Mouse (Mus musculus) kidney, embryonic 14.5 days (tissue): ENCODE measurements around the gene Rcc2. TPM values are rescaled to one million over a fixed set of nuclear protein-coding genes. Genes with fewer than 3 reads are reported as not detected.
A peak's percentile ranks its signal among the peaks of the same experiment; 100 is the strongest.

Experiments used
- ATAC-seq: fragments of 200-750 bp; cut with Nextera tagmentation; 2 replicates; pipeline ENCODE4 v1.8.0; 2017; ENCODE audit warnings: moderate number of reproducible peaks, mild to moderate bottlenecking, moderate TSS enrichment, moderate library complexity; ENCODE audit not compliant: low FRiP score, low TSS enrichment
- H3K27ac ChIP-seq: fragments of 300-500 bp; sonication (generic); 2 replicates; pipeline ENCODE4 v1.5.1; 2014; ENCODE audit warnings: low read depth, mild to moderate bottlenecking, low read length, moderate library complexity, mixed read lengths
- H3K27me3 ChIP-seq: fragments of 300-500 bp; sonication (generic); 2 replicates; pipeline ENCODE4 v1.6.1; 2014; ENCODE audit warnings: mild to moderate bottlenecking, low read length; ENCODE audit not compliant: control insufficient read depth, insufficient read depth
- H3K36me3 ChIP-seq: fragments of 300-500 bp; sonication (generic); 2 replicates; pipeline ENCODE4 v1.6.1; 2014; ENCODE audit warnings: low read length, mixed read lengths; ENCODE audit not compliant: control insufficient read depth, insufficient read depth
- H3K4me1 ChIP-seq: fragments of 300-500 bp; sonication (generic); 2 replicates; pipeline ENCODE4 v1.6.1; 2014; ENCODE audit warnings: low read length, mixed read lengths; ENCODE audit not compliant: control insufficient read depth, insufficient read depth
- H3K4me2 ChIP-seq: fragments of 300-500 bp; sonication (generic); replicated peaks from 2 replicates; pipeline ENCODE4 v1.6.1; 2014; ENCODE audit warnings: low read depth, mild to moderate bottlenecking, low read length
- H3K4me3 ChIP-seq: fragments of 300-500 bp; sonication (generic); 2 replicates; pipeline ENCODE4 v1.5.1; 2014; ENCODE audit warnings: mild to moderate bottlenecking, low read length
- H3K9ac ChIP-seq: fragments of 300-500 bp; sonication (generic); 2 replicates; pipeline ENCODE4 v1.6.1; 2014; ENCODE audit warnings: low read depth, mild to moderate bottlenecking, low read length, moderate library complexity
- H3K9me3 ChIP-seq: fragments of 300-500 bp; sonication (generic); 2 replicates; pipeline ENCODE4 v1.6.1; 2016; ENCODE audit warnings: low read length; ENCODE audit not compliant: control insufficient read depth
- WGBS: fragments of 180-500 bp; shearing (Covaris S2); extraction: QIAGEN DNeasy Blood & Tissue Kit; methylation state at CpG from one replicate; pipeline ENCODE4 v1.1.7; 2014; 5-methylcytosine and 5-hydroxymethylcytosine counted together
- polyA plus RNA-seq: library from polyadenylated mRNA; unstranded; fragments of >200 nt; fragmentation: Nextera tagmentation; extraction: Ambion mirVana; gene quantifications from 2 replicates; pipeline ENCODE4 v1.2.1, GENCODE M21; 2014

The Rcc2 gene
- polyA plus RNA-seq, 1 experiment from 2014 or later: 35.3 TPM

DNA sequence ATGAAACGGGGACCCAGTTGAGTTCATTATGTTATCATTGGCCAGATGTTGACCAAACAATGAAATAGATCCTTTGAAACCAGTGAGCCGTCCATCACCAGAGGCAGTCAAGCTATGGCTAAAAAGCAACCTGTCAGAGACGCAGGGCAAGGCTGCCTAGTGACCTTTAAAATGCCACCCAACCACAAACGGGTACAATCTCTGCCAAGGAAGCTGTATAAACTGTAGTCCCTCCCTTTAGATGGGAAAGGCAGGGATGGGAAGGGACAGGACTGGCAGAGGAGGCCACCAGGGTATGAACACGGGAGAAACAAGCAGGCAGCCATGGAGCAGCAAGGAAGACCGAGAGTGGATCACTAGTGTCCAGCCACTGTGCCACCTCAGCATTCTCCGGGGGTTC lies 35.3 kb upstream of the Rcc2 start:
- Histone ChIP-seq H3K9ac (no peak overlapping the region), H3K4me2 (no peak overlapping the region), H3K36me3 (no peaks in the 10 kb centered on the region), H3K9me3 (no peaks in the 10 kb centered on the region), H3K4me1 (peaks cover 32% of the 10 kb centered on the region), H3K27me3 (no peaks in the 10 kb centered on the region), H3K4me3 (no peak overlapping the region), H3K27ac (peak overlapping the region; percentile 33; the same call in 1 of the 2 replicates)
- 54% methylated on average over 7 of the region's 7 CpGs for WGBS
- ATAC-seq: no peak

DNA sequence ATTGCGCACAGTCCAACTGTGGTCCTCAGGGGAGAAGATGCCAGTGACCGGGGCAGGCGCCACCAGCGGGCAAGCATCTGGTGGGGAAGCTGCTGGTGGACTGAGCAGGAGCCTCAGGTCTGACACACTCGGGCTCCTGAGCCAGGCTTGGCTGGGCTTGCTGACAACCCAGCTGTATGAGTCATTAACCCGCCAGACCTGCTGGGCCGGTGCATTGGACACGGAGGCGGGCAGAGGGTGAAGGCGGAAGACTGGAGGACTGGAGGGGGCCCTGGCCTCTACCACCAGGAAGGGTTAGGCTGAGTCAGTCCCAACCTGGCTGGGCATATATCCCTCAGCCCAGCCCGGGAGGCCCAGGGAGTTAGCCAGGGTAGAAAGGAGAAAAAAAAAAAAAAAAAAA lies 34.6 kb upstream of the Rcc2 start, which contains the start of gene Arhgef10l:
Arhgef10l (minus strand) TSS at position 253 of the 400 bp plus-strand sequence.
- no peaks in the 10 kb centered on the region for H3K36me3 ChIP-seq
- peak within 1 kb of the TSS; percentile 0; the same call in 1 of the 2 replicates for H3K4me2 ChIP-seq
- H3K27ac ChIP-seq: peak within 1 kb of the TSS; percentile 33; the same call in 1 of the 2 replicates
- no peak within 1 kb of the TSS for H3K4me3 ChIP-seq
- H3K27me3 ChIP-seq: no peaks in the 10 kb centered on the region
- peaks cover 32% of the 10 kb centered on the region for H3K4me1 ChIP-seq
- WGBS: 37% methylated on average over 11 of the region's 11 CpGs
- no peak within 1 kb of the TSS for H3K9ac ChIP-seq
- peak; percentile 85 for ATAC-seq
- no peaks in the 10 kb centered on the region for H3K9me3 ChIP-seq

DNA sequence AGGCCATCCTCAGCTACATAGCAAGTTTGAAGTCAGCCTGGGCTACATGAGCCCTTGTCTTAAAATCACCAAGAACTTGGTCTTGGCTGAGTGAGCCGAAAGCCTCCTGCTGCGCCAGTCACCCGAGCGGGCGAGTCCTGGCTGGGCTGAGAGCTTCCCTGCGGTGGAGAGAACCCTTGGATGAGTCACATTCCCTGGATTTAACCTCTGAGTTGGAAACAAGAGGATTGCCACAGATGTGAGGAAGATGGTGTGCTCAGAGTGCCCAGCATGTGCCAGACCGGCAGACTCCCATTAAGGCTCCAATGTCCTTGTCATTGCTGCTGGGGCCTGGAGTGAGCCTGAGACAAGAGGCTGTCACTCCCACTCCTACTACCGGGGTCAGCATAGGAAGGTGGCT lies 32.5 kb upstream of the Rcc2 start:
- Histone ChIP-seq H3K4me2 (no peak overlapping the region), H3K27ac (no peak overlapping the region), H3K9me3 (no peaks in the 10 kb centered on the region), H3K4me3 (no peak overlapping the region), H3K36me3 (no peaks in the 10 kb centered on the region), H3K9ac (no peak overlapping the region), H3K4me1 (peaks cover 17% of the 10 kb centered on the region), H3K27me3 (no peaks in the 10 kb centered on the region)
- WGBS: 76% methylated on average over 8 of the region's 8 CpGs
- no peak for ATAC-seq

DNA sequence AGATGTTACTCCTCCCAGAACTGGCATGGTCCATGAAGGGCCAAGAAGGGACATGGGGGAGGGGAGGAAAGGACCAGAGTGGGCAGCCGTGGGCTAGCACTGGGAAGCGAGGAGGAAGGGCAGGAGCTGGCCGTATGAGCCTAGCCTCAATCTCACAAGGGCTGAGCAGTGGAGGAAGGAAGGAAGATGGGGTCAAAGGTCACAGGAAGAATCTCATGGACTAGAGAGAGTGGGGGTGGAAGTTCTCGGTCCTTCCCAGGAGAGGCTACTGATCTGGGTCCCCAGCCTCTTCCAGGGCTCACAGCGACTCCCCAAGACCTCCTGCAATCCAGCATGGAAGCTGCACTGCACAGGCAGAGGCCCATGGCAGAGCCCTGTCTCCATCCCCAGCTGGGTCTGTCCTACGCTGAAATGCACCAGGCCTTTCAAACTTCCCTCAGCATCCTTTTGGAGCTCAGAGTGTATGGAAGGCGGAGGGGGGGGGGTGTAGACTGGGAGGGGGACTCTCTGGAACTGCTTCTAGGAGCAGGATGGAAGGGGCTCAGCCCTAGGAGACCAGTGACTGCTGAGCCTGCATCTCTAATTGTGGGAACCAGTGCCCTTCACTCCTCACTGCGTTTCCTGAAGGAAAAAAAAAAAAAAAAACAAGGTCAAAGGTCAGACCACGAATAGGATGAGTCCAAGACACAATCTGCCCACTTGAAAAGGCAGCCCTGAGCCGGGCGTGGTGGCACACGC lies 26.6 kb upstream of the Rcc2 start:
- no peaks in the 10 kb centered on the region for H3K9me3 ChIP-seq
- WGBS: 62% methylated on average over 12 of the region's 12 CpGs
- H3K27ac ChIP-seq: no peak overlapping the region
- no peaks in the 10 kb centered on the region for H3K27me3 ChIP-seq
- ATAC-seq: 0 out of 2 replicates have a peak, but pooled peaks have one; percentile 26
- no peaks in the 10 kb centered on the region for H3K36me3 ChIP-seq
- H3K4me1 ChIP-seq: 0 out of 2 replicates have a peak, but pooled peaks cover 3% of the 10 kb centered on the region
- H3K4me2 ChIP-seq: no peak overlapping the region
- H3K9ac ChIP-seq: no peak overlapping the region
- H3K4me3 ChIP-seq: no peak overlapping the region

DNA sequence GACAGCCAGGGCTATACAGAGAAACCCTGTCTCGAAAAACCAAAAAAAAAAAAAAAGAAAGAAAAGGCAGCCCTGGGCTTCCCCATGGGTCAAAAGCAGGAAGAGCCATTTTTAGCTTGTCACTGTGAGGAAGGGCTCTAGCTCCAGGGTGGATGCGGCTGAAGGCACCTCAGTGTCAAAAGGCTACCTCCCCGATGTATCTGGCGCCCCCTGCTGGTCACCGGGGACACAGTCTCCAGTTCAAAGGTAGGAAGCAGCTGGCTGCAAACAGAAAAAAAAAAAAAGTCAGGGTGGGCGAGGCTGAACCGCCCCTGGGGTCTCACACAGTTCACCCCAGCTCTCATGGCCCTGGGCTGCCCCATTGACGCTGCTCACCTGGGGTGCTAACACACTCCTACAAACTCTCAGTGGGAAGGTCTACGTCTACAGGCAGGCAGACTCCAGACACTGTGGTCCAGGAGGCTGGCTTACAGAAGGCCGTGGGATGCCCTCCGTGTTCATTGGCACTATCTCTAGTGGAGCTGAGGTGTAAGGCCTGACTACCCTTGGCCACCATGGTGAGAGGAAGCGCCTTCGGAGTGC lies 25.9 kb upstream of the Rcc2 start:
- 32% methylated on average over 12 of the region's 13 CpGs for WGBS
- Histone ChIP-seq H3K4me2 (no peak overlapping the region), H3K27ac (no peak overlapping the region), H3K36me3 (no peaks in the 10 kb centered on the region), H3K9ac (no peak overlapping the region), H3K4me1 (0 out of 2 replicates have a peak, but pooled peaks cover 3% of the 10 kb centered on the region), H3K27me3 (no peaks in the 10 kb centered on the region), H3K9me3 (no peaks in the 10 kb centered on the region), H3K4me3 (no peak overlapping the region)
- ATAC-seq: peak; percentile 41; the same call in 1 of the 2 replicates

DNA sequence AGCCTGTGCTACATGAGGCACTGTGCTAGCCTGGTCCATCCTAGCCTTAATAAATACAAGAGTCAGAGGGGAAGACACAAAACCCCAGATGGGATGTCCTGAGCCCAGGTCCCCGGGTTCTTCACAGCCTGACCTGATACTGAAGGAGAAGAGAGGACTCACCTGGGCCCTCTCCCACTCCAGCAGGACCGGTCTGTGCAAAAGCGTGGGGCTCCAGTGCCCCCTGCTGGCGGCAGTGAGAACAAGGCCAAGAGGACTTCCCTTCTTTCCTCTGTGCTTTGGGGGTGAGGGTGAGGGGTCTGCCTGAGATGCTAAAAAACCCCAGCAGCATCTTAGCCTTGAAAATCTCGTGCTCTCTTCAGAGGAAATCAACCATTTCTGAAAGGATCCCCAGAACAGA lies 21.3 kb upstream of the Rcc2 start:
- Histone ChIP-seq H3K4me1 (peaks cover 6% of the 10 kb centered on the region), H3K4me3 (no peak overlapping the region), H3K36me3 (no peaks in the 10 kb centered on the region), H3K4me2 (no peak overlapping the region), H3K9me3 (no peaks in the 10 kb centered on the region), H3K27ac (no peak overlapping the region), H3K9ac (no peak overlapping the region), H3K27me3 (no peaks in the 10 kb centered on the region)
- ATAC-seq: 0 out of 2 replicates have a peak, but pooled peaks have one; percentile 44
- WGBS: 14% methylated on average over 5 of the region's 5 CpGs

DNA sequence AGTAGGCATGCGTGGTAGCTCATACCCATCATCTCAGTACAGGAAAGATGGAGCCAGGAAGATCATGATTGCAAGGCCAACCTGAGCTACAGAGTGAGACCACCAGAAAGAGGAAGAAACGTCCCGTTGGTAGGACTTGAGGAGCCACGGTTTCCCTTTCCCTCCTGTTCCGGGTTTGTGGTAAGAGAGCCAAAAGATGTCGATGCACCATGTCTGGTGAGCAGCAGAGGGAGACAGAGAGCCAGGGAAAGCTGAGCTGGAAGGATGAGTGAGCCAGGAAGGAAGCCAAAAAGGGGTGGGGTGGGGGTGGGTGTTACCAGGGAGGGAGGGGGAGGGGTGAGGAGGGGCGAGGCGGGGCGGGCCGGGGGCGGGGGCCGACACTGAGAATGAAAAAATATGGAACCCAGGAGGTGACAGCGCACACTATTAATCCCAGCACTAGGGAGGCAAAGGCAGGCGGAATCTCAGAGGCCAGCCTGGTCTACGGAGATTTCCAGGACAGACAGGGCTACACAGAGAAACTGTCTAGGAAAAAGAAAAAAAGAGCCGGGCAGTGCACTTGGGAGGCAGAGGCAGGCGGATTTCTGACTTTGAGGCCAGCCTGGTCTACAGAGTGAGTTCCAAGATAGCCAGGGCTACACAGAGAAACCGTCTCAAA lies 20.5 kb upstream of the Rcc2 start:
- H3K9ac ChIP-seq: no peak overlapping the region
- H3K9me3 ChIP-seq: no peaks in the 10 kb centered on the region
- no peak for ATAC-seq
- H3K4me2 ChIP-seq: peak overlapping the region; percentile 26
- 31% methylated on average over 18 of the region's 18 CpGs for WGBS
- peaks cover 14% of the 10 kb centered on the region for H3K4me1 ChIP-seq
- H3K4me3 ChIP-seq: no peak overlapping the region
- H3K27me3 ChIP-seq: no peaks in the 10 kb centered on the region
- H3K27ac ChIP-seq: no peak overlapping the region
- H3K36me3 ChIP-seq: no peaks in the 10 kb centered on the region

DNA sequence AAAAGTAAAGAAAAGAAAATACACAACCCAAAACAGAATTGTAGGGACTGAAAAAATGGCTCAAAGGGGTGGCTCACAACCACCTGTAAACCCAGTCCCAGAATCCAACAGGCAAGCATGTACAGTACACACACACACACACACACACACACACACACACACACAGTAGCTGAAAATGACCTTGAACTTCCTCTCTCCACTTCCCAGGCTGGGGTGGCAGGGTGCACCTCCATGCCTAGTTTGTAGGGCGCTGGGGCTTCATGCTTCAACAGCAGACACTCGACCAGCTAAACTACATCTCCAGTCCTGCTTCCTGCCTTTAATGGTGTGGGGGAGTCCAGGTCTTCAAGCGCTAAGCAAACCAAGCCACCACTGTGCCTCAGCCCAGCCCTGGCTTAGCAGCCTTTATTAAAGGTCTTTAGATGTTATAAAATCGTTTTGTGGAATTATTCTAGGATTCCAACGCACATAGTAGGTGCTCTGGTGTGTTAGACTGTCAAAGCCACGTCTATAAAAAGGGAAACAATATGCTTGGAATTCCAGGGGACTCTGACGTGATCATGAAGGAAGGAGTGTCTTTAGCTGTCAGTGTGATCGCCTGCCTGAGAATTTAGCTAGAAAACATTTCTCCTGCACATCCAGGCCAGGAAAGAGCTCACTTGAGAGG lies 19.5 kb upstream of the Rcc2 start:
- 0 out of 2 replicates have a peak overlapping the region, but pooled peaks have one; percentile 1 for H3K27ac ChIP-seq
- no peak overlapping the region for H3K9ac ChIP-seq
- no peaks in the 10 kb centered on the region for H3K36me3 ChIP-seq
- no peak for ATAC-seq
- no peak overlapping the region for H3K4me3 ChIP-seq
- H3K9me3 ChIP-seq: no peaks in the 10 kb centered on the region
- 28% methylated on average over 8 of the region's 8 CpGs for WGBS
- no peak overlapping the region for H3K4me2 ChIP-seq
- no peaks in the 10 kb centered on the region for H3K27me3 ChIP-seq
- H3K4me1 ChIP-seq: peaks cover 18% of the 10 kb centered on the region
